In genomic region chr17:25397804-25398519, GRCm38 (mm10) we compare ENCODE assay signal across 8 mouse cellular contexts. TPM values are rescaled to one million over a fixed set of nuclear protein-coding genes. Genes with fewer than 3 reads are reported as not detected.
DNase-seq lines count a peak whose midpoint lies in the region; ATAC-seq lines count a peak whose summit lies in the region.

No protein-coding gene starts in this region.

- no peaks in the 10 kb centered on the region for H3K9me3 ChIP-seq in hindbrain, embryonic 13.5 days

- peaks cover 31% of the 10 kb centered on the region for H3K36me3 ChIP-seq in hindbrain, embryonic 13.5 days

- peak overlapping the region; percentile 36 for H3K27ac ChIP-seq in hindbrain, embryonic 13.5 days

- H3K4me3 ChIP-seq in hindbrain, embryonic 13.5 days, result no peak overlapping the region

- WGBS in hindbrain, embryonic 13.5 days, result 37% methylated on average over 14 of the region's 14 CpGs

- peaks cover 44% of the 10 kb centered on the region for H3K27me3 ChIP-seq in hindbrain, embryonic 13.5 days

- peak overlapping the region; percentile 26; the same call in 1 of the 2 replicates for H3K9ac ChIP-seq in hindbrain, embryonic 13.5 days

- no peak overlapping the region for H3K4me2 ChIP-seq in hindbrain, embryonic 13.5 days

- peaks cover 41% of the 10 kb centered on the region for H3K4me1 ChIP-seq in hindbrain, embryonic 13.5 days (replicated peaks)

- ATAC-seq in frontal cortex, adult (ENCODE audit: low TSS enrichment), result peak; percentile 64; the same call in 1 of the 2 replicates
- ATAC-seq in hindbrain, embryonic 13.5 days (ENCODE audit: low FRiP score), result peak; percentile 52

- peak; percentile 85 for DNase-seq in NIH3T3 (ENCODE audit: low read depth)
- peak; percentile 54 for DNase-seq in cerebellum, adult 8-10 months
- DNase-seq in layer of hippocampus, adult 9-11 months, result peak; percentile 55
- DNase-seq in lung, postnatal 14 days, result peak; percentile 84
- DNase-seq in retina, postnatal 7 days (ENCODE audit: low read depth, low spot score), result peak; percentile 82
- peak; percentile 39 to 67 for DNase-seq in urinary bladder, adult 18-20 months (ENCODE audit: low spot score in 2 of 2)

RNA-seq across cellular contexts. Expression of gene Tpsg1, which starts 28.9 kb away (rescaled TPM):
- 0.85 and 0.90 TPM in 2 replicates for polyA plus RNA-seq in hindbrain, embryonic 13.5 days (2015; fragmentation: Nextera tagmentation; extraction: Ambion mirVana)

RNA-seq across cellular contexts. Expression of gene Tpsb2, which starts 31.9 kb away (rescaled TPM):
- polyA plus RNA-seq in hindbrain, embryonic 13.5 days (2015; fragmentation: Nextera tagmentation; extraction: Ambion mirVana), result 0.14 TPM in 1 of 2 replicates, not detected in the other

RNA-seq across cellular contexts. Expression of gene Cacna1h, which starts 35.6 kb away (rescaled TPM):
- 9.7 and 10.2 TPM in 2 replicates for polyA plus RNA-seq in hindbrain, embryonic 13.5 days (2015; fragmentation: Nextera tagmentation; extraction: Ambion mirVana)

RNA-seq across cellular contexts. Expression of gene Tpsab1, which starts 52.6 kb away (rescaled TPM):
- polyA plus RNA-seq in hindbrain, embryonic 13.5 days (2015; fragmentation: Nextera tagmentation; extraction: Ambion mirVana), result 0.08 TPM in 1 of 2 replicates, not detected in the other

RNA-seq across cellular contexts. Expression of gene Tekt4, which starts 56.5 kb away (rescaled TPM):
- 1.1 and 2.0 TPM in 2 replicates for polyA plus RNA-seq in hindbrain, embryonic 13.5 days (2015; fragmentation: Nextera tagmentation; extraction: Ambion mirVana)
